Mouse (Mus musculus): ENCODE results near the gene Rpl36al. TPM values are rescaled to one million over a fixed set of nuclear protein-coding genes. Genes with fewer than 3 reads are reported as not detected.
A peak's percentile ranks its signal among the peaks of the same experiment; 100 is the strongest.

The Rpl36al gene
- total RNA-seq, 2 experiments from 2014 or later: 1,035 to 1,393 TPM

- peak; percentile 61 for ATAC-seq (replicated peaks; ENCODE audit: poor library complexity)
Observed at GRCm38 (mm10) chr12:69159578-69159940, 24.3 kb downstream of the Rpl36al start.

GRCm38 (mm10) chr12:69158765-69159577 lies 24.9 kb downstream of the Rpl36al start, which contains the start of gene Rps29:
Rps29 (minus strand) TSS chr12:69159186.
- ATAC-seq (replicated peaks; ENCODE audit: poor library complexity): peak; percentile 88

- peak; percentile 3; the same call in 1 of the 2 replicates for ATAC-seq (replicated peaks; ENCODE audit: poor library complexity)
Observed at GRCm38 (mm10) chr12:69158366-69158764, 25.5 kb downstream of the Rpl36al start.

DNA sequence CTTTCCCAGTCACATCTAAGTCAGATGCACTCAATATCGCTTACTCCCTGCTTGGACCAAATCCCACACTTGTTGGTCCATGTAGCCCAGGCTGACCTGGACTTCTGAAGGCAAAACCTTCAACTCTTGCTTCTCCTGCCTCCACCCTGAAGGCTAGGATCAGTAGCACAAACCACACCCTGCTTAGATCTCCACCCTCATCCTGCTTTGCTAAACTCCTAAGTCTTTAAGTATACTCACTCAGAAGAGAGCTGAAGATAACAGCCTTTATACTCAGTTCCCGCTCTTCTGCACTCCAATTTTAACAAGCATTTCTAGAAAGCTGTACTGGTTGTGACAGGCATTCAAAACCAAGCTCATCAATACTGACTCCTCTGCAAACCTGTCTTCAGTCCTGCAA lies 26.8 kb downstream of the Rpl36al start:
- ATAC-seq (replicated peaks; ENCODE audit: poor library complexity): no peak

GRCm38 (mm10) chr12:69156436-69156835 lies 27.4 kb downstream of the Rpl36al start:
- no peak for ATAC-seq (replicated peaks; ENCODE audit: poor library complexity)

- no peak for ATAC-seq (replicated peaks; ENCODE audit: poor library complexity)
Observed at GRCm38 (mm10) chr12:69155923-69156322, 28.0 kb downstream of the Rpl36al start.

- no peak for ATAC-seq (replicated peaks; ENCODE audit: poor library complexity)
Observed at GRCm38 (mm10) chr12:69150049-69150448, 33.8 kb downstream of the Rpl36al start.

GRCm38 (mm10) chr12:69147166-69147735 lies 36.6 kb downstream of the Rpl36al start:
- no peak for ATAC-seq (replicated peaks; ENCODE audit: poor library complexity)

- ATAC-seq (replicated peaks; ENCODE audit: poor library complexity): no peak
Observed at GRCm38 (mm10) chr12:69143460-69143859, 40.4 kb downstream of the Rpl36al start.

GRCm38 (mm10) chr12:69139841-69140240 lies 44.0 kb downstream of the Rpl36al start:
- no peak for ATAC-seq (replicated peaks; ENCODE audit: poor library complexity)

DNA sequence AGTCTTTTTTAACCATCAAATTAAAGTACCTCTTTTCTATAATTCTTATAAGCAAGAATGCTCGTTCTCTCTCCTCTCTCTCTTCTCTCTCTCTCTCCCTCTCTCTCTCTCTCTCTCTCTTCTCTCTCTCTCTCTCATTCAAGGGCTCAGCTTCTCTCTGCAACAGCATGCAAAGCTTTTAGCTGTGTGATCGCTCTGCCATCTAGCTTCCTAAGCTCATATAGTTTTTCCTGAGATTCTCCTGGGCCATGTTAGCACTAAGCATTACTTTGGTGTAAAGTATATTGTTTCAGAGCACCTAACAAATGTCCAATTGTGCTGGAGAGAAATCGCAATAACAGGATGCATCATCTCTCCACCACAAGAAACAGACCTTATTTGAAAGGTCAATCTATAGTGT lies 44.7 kb downstream of the Rpl36al start:
- ATAC-seq (replicated peaks; ENCODE audit: poor library complexity): no peak

Other genes with a start within 250 kb of the Rpl36al start
- 2,352 and 2,382 TPM in 2 replicates for gene Rps29, start 24.9 kb downstream of the Rpl36al start, total RNA-seq (2015)
- 2,189 and 3,108 TPM in 2 replicates for gene Rps29, start 24.9 kb downstream of the Rpl36al start, total RNA-seq (2017)
- gene Lrr1, start 15.3 kb downstream of the Rpl36al start, total RNA-seq (2015): 32.3 and 40.5 TPM in 2 replicates
- 11.6 and 17.9 TPM in 2 replicates for gene Lrr1, start 15.3 kb downstream of the Rpl36al start, total RNA-seq (2017)
- 145 TPM in 2 replicates for gene Mgat2, start 74 bp upstream of the Rpl36al start, total RNA-seq (2015)
- gene Mgat2, start 74 bp upstream of the Rpl36al start, total RNA-seq (2017): 149 and 155 TPM in 2 replicates
- 4.9 and 6.8 TPM in 2 replicates for gene Gm49383, start 13.0 kb upstream of the Rpl36al start, total RNA-seq (2015)
- gene Gm49383, start 13.0 kb upstream of the Rpl36al start, total RNA-seq (2017): 31.7 and 39.3 TPM in 2 replicates
- gene Dnaaf2, start 14.3 kb upstream of the Rpl36al start, total RNA-seq (2015): 6.0 and 6.3 TPM in 2 replicates
- 5.3 and 7.5 TPM in 2 replicates for gene Dnaaf2, start 14.3 kb upstream of the Rpl36al start, total RNA-seq (2017)
- 22.3 and 24.8 TPM in 2 replicates for gene Gm49384, start 20.2 kb upstream of the Rpl36al start, total RNA-seq (2015)
- gene Gm49384, start 20.2 kb upstream of the Rpl36al start, total RNA-seq (2017): 22.0 and 22.4 TPM in 2 replicates
- gene Pole2, start 44.1 kb upstream of the Rpl36al start, total RNA-seq (2015): 65.0 and 70.8 TPM in 2 replicates
- gene Pole2, start 44.1 kb upstream of the Rpl36al start, total RNA-seq (2017): 50.8 and 69.6 TPM in 2 replicates
- gene Klhdc1, start 57.1 kb upstream of the Rpl36al start, total RNA-seq (2015): 3.6 and 4.0 TPM in 2 replicates
- gene Klhdc1, start 57.1 kb upstream of the Rpl36al start, total RNA-seq (2017): 4.4 and 10.1 TPM in 2 replicates
- 61.9 and 66.9 TPM in 2 replicates for gene Klhdc2, start 112.6 kb upstream of the Rpl36al start, total RNA-seq (2015)
- gene Klhdc2, start 112.6 kb upstream of the Rpl36al start, total RNA-seq (2017): 55.0 and 64.9 TPM in 2 replicates
- 62.7 and 76.9 TPM in 2 replicates for gene Nemf, start 173.1 kb upstream of the Rpl36al start, total RNA-seq (2015)
- 80.0 and 130 TPM in 2 replicates for gene Nemf, start 173.1 kb upstream of the Rpl36al start, total RNA-seq (2017)
- 89.6 and 90.6 TPM in 2 replicates for gene Arf6, start 188.1 kb upstream of the Rpl36al start, total RNA-seq (2015)
- gene Arf6, start 188.1 kb upstream of the Rpl36al start, total RNA-seq (2017): 145 and 148 TPM in 2 replicates
- gene Gm9887, start 188.4 kb upstream of the Rpl36al start, total RNA-seq (2015): not detected in 2 replicates
- gene Gm9887, start 188.4 kb upstream of the Rpl36al start, total RNA-seq (2017): 1.5 TPM in 1 of 2 replicates, not detected in the other

Measured in megakaryocyte progenitor cell, adult 5-6 weeks (primary cell).